Mouse (Mus musculus): ENCODE data around the gene Cux2. TPM values are rescaled to one million over a fixed set of nuclear protein-coding genes. Genes with fewer than 3 reads are reported as not detected.
"Not testable (repeated sequence)": the region's sequence is repeated elsewhere in the genome, so short reads cannot be mapped to it uniquely, and the experiment has no call there.

Cux2 gene
- polyA plus RNA-seq, 1 experiment from 2014 or later: 14.6 TPM

- DNase-seq (ENCODE audit: low spot score) (peak; percentile 96), ATAC-seq (replicated peaks; ENCODE audit: low FRiP score, low TSS enrichment, low read depth) (peak; percentile 87)
- Histone ChIP-seq H3K27ac (ENCODE audit: low read depth) (peak within 1 kb of the TSS; percentile 83), H3K4me2 (ENCODE audit: low read length) (peak within 1 kb of the TSS; percentile 91), H3K9me3 (ENCODE audit: control insufficient read depth, low read length) (no peaks in the 10 kb centered on the region), H3K9ac (ENCODE audit: low read length) (peak within 1 kb of the TSS; percentile 83), H3K4me1 (replicated peaks; ENCODE audit: control insufficient read depth, insufficient read depth, low read length) (peaks cover 22% of the 10 kb centered on the region), H3K36me3 (ENCODE audit: control insufficient read depth, insufficient read depth, low read length) (peaks cover 28% of the 10 kb centered on the region), H3K27me3 (replicated peaks; ENCODE audit: control insufficient read depth, insufficient read depth, low read length) (peaks cover 9% of the 10 kb centered on the region), H3K4me3 (ENCODE audit: low read depth, low read length) (peak within 1 kb of the TSS; percentile 87)
- WGBS: under 1% methylated on average over 41 of the region's 42 CpGs
Measured at GRCm38 (mm10) chr5:121848743-121849142, 201.2 kb downstream of the Cux2 start, which contains the start of gene Pheta1. Pheta1 (plus strand) TSS chr5:121848984.

GRCm38 (mm10) chr5:121848035-121848519 lies 201.8 kb downstream of the Cux2 start:
- peak overlapping the region; percentile 83 for H3K9ac ChIP-seq (ENCODE audit: low read length)
- H3K4me3 ChIP-seq (ENCODE audit: low read depth, low read length): peak overlapping the region; percentile 87
- H3K9me3 ChIP-seq (ENCODE audit: control insufficient read depth, low read length): no peaks in the 10 kb centered on the region
- under 1% methylated on average over 17 of the region's 17 CpGs for WGBS
- ATAC-seq (replicated peaks; ENCODE audit: low FRiP score, low TSS enrichment, low read depth): peak; percentile 36; the same call in 1 of the 2 replicates
- peak overlapping the region; percentile 83 for H3K27ac ChIP-seq (ENCODE audit: low read depth)
- peaks cover 22% of the 10 kb centered on the region for H3K4me1 ChIP-seq (replicated peaks; ENCODE audit: control insufficient read depth, insufficient read depth, low read length)
- peaks cover 21% of the 10 kb centered on the region for H3K36me3 ChIP-seq (ENCODE audit: control insufficient read depth, insufficient read depth, low read length)
- H3K4me2 ChIP-seq (ENCODE audit: low read length): peak overlapping the region; percentile 91
- peak; percentile 79 for DNase-seq (ENCODE audit: low spot score)
- peaks cover 16% of the 10 kb centered on the region for H3K27me3 ChIP-seq (replicated peaks; ENCODE audit: control insufficient read depth, insufficient read depth, low read length)

- not testable (repeated sequence) for H3K9me3 ChIP-seq (ENCODE audit: control insufficient read depth, low read length); H3K4me3 ChIP-seq (ENCODE audit: low read depth, low read length); H3K4me2 ChIP-seq (ENCODE audit: low read length); ATAC-seq (replicated peaks; ENCODE audit: low FRiP score, low TSS enrichment, low read depth); DNase-seq (ENCODE audit: low spot score); H3K27ac ChIP-seq (ENCODE audit: low read depth); H3K9ac ChIP-seq (ENCODE audit: low read length)
- Histone ChIP-seq H3K36me3 (ENCODE audit: control insufficient read depth, insufficient read depth, low read length) (peaks cover 13% of the 10 kb centered on the region), H3K4me1 (replicated peaks; ENCODE audit: control insufficient read depth, insufficient read depth, low read length) (peaks cover 22% of the 10 kb centered on the region), H3K27me3 (replicated peaks; ENCODE audit: control insufficient read depth, insufficient read depth, low read length) (peaks cover 18% of the 10 kb centered on the region)
- 81% methylated on average over 3 of the region's 3 CpGs for WGBS
Measured at GRCm38 (mm10) chr5:121847269-121847668, 202.6 kb downstream of the Cux2 start.

GRCm38 (mm10) chr5:121846322-121846721 lies 203.6 kb downstream of the Cux2 start:
- Histone ChIP-seq H3K4me1 (replicated peaks; ENCODE audit: control insufficient read depth, insufficient read depth, low read length) (peaks cover 22% of the 10 kb centered on the region), H3K36me3 (ENCODE audit: control insufficient read depth, insufficient read depth, low read length) (peaks cover 4% of the 10 kb centered on the region), H3K27ac (ENCODE audit: low read depth) (no peak overlapping the region), H3K27me3 (replicated peaks; ENCODE audit: control insufficient read depth, insufficient read depth, low read length) (peaks cover 18% of the 10 kb centered on the region), H3K9ac (ENCODE audit: low read length) (no peak overlapping the region), H3K4me3 (ENCODE audit: low read depth, low read length) (no peak overlapping the region), H3K4me2 (ENCODE audit: low read length) (no peak overlapping the region), H3K9me3 (ENCODE audit: control insufficient read depth, low read length) (no peaks in the 10 kb centered on the region)
- 77% methylated on average over 11 of the region's 11 CpGs for WGBS
- no peak for ATAC-seq (replicated peaks; ENCODE audit: low FRiP score, low TSS enrichment, low read depth)
- DNase-seq (ENCODE audit: low spot score): no peak

GRCm38 (mm10) chr5:121845361-121845760 lies 204.5 kb downstream of the Cux2 start:
- Histone ChIP-seq H3K9me3 (ENCODE audit: control insufficient read depth, low read length) (no peaks in the 10 kb centered on the region), H3K4me2 (ENCODE audit: low read length) (no peak overlapping the region), H3K27ac (ENCODE audit: low read depth) (no peak overlapping the region), H3K4me1 (replicated peaks; ENCODE audit: control insufficient read depth, insufficient read depth, low read length) (peaks cover 14% of the 10 kb centered on the region), H3K27me3 (replicated peaks; ENCODE audit: control insufficient read depth, insufficient read depth, low read length) (peaks cover 18% of the 10 kb centered on the region), H3K4me3 (ENCODE audit: low read depth, low read length) (no peak overlapping the region), H3K36me3 (ENCODE audit: control insufficient read depth, insufficient read depth, low read length) (no peaks in the 10 kb centered on the region), H3K9ac (ENCODE audit: low read length) (no peak overlapping the region)
- 22% methylated on average over 4 of the region's 4 CpGs for WGBS
- ATAC-seq (replicated peaks; ENCODE audit: low FRiP score, low TSS enrichment, low read depth) (no peak), DNase-seq (ENCODE audit: low spot score) (no peak)

GRCm38 (mm10) chr5:121843138-121843905 lies 206.6 kb downstream of the Cux2 start:
- peak overlapping the region; percentile 70 for H3K4me2 ChIP-seq (ENCODE audit: low read length)
- peaks cover 5% of the 10 kb centered on the region for H3K4me1 ChIP-seq (replicated peaks; ENCODE audit: control insufficient read depth, insufficient read depth, low read length)
- DNase-seq (ENCODE audit: low spot score): no peak
- WGBS: 19% methylated on average over 17 of the region's 17 CpGs
- H3K9me3 ChIP-seq (ENCODE audit: control insufficient read depth, low read length): no peaks in the 10 kb centered on the region
- peaks cover 18% of the 10 kb centered on the region for H3K27me3 ChIP-seq (replicated peaks; ENCODE audit: control insufficient read depth, insufficient read depth, low read length)
- ATAC-seq (replicated peaks; ENCODE audit: low FRiP score, low TSS enrichment, low read depth): no peak
- peak overlapping the region; percentile 42 for H3K4me3 ChIP-seq (ENCODE audit: low read depth, low read length)
- no peaks in the 10 kb centered on the region for H3K36me3 ChIP-seq (ENCODE audit: control insufficient read depth, insufficient read depth, low read length)
- no peak overlapping the region for H3K27ac ChIP-seq (ENCODE audit: low read depth)
- H3K9ac ChIP-seq (ENCODE audit: low read length): no peak overlapping the region

GRCm38 (mm10) chr5:121842665-121843118 lies 207.2 kb downstream of the Cux2 start:
- peak overlapping the region; percentile 70 for H3K4me2 ChIP-seq (ENCODE audit: low read length)
- ATAC-seq (replicated peaks; ENCODE audit: low FRiP score, low TSS enrichment, low read depth) (peak; percentile 47), DNase-seq (ENCODE audit: low spot score) (peak; percentile 89)
- peaks cover 11% of the 10 kb centered on the region for H3K4me1 ChIP-seq (replicated peaks; ENCODE audit: control insufficient read depth, insufficient read depth, low read length)
- peak overlapping the region; percentile 36; the same call in 1 of the 2 replicates for H3K9ac ChIP-seq (ENCODE audit: low read length)
- no peak overlapping the region for H3K27ac ChIP-seq (ENCODE audit: low read depth)
- H3K27me3 ChIP-seq (replicated peaks; ENCODE audit: control insufficient read depth, insufficient read depth, low read length): peaks cover 20% of the 10 kb centered on the region
- WGBS: under 1% methylated on average over 33 of the region's 33 CpGs
- H3K36me3 ChIP-seq (ENCODE audit: control insufficient read depth, insufficient read depth, low read length): no peaks in the 10 kb centered on the region
- H3K9me3 ChIP-seq (ENCODE audit: control insufficient read depth, low read length): no peaks in the 10 kb centered on the region
- peak overlapping the region; percentile 42 for H3K4me3 ChIP-seq (ENCODE audit: low read depth, low read length)

- Histone ChIP-seq H3K4me2 (ENCODE audit: low read length) (no peak overlapping the region), H3K27ac (ENCODE audit: low read depth) (no peak overlapping the region), H3K9ac (ENCODE audit: low read length) (no peak overlapping the region), H3K4me1 (replicated peaks; ENCODE audit: control insufficient read depth, insufficient read depth, low read length) (peaks cover 16% of the 10 kb centered on the region), H3K9me3 (ENCODE audit: control insufficient read depth, low read length) (no peaks in the 10 kb centered on the region), H3K4me3 (ENCODE audit: low read depth, low read length) (no peak overlapping the region), H3K36me3 (ENCODE audit: control insufficient read depth, insufficient read depth, low read length) (no peaks in the 10 kb centered on the region), H3K27me3 (replicated peaks; ENCODE audit: control insufficient read depth, insufficient read depth, low read length) (peaks cover 22% of the 10 kb centered on the region)
- ATAC-seq (replicated peaks; ENCODE audit: low FRiP score, low TSS enrichment, low read depth) (no peak), DNase-seq (ENCODE audit: low spot score) (no peak)
- 51% methylated on average over 10 of the region's 10 CpGs for WGBS
Measured at GRCm38 (mm10) chr5:121841973-121842372, 207.9 kb downstream of the Cux2 start.
